8 mouse cellular contexts compared by ENCODE assay signal in the genomic region with DNA sequence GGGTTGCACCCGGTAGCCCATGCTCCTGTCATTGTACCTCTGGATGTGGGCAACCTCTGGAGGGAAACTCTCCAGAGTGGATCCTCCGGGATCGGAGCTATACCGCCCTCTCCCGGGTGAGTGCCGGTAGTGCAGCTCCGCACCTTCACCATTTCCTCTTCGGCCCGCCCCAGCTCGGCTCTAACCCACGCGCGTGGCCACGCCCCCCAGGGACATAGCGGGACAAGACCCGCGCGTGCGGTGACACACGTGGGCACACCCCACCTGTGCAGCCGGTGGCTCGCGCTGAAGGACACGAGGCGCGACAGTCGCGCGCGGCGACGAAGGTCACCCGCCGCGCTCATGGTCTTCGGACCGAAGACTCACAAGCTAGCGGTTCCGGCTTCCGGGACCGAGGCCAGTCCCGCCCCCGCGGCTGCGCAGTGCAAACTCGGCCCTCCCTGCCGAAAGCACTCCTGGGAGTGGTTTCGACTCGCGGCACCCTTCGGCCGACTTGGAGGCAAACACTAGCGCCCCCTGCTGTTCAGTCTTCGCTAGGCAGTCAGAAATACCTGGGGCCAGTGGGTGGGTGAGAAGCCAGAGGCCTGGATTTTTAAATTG. TPM values are rescaled to one million over a fixed set of nuclear protein-coding genes. Genes with fewer than 3 reads are reported as not detected.
DNase-seq lines count a peak whose midpoint lies in the region; ATAC-seq lines count a peak whose summit lies in the region.

A gene (minus strand): TSS at position 432 of the 600 bp plus-strand sequence.

- H3K27me3 ChIP-seq in hindbrain, embryonic 12.5 days, result no peaks in the 10 kb centered on the region

- no peaks in the 10 kb centered on the region for H3K9me3 ChIP-seq in hindbrain, embryonic 12.5 days (replicated peaks)

- H3K9ac ChIP-seq in hindbrain, embryonic 12.5 days, result peak within 1 kb of the TSS; percentile 72

- WGBS in hindbrain, embryonic 12.5 days, result 1% methylated on average over 54 of the region's 54 CpGs

- peak within 1 kb of the TSS; percentile 59 for H3K4me2 ChIP-seq in hindbrain, embryonic 12.5 days (replicated peaks)

- H3K36me3 ChIP-seq in hindbrain, embryonic 12.5 days, result no peaks in the 10 kb centered on the region; the same call in 1 of the 2 replicates

- peak; percentile 98 for DNase-seq in Muller cell, postnatal 12 days (ENCODE audit: inconsistent ontology term)
- peak; percentile 97 for DNase-seq in cerebellum, adult 9-11 months
- peak; percentile 93 to 95 for DNase-seq in frontal cortex, postnatal 10 days (ENCODE audit: low spot score in 2 of 2)
- DNase-seq in layer of hippocampus, postnatal 14 days (ENCODE audit: low spot score in 2 of 2), result peak; percentile 98 to 99
- peak; percentile 99 for DNase-seq in lung, postnatal 14 days
- peak; percentile 94 for DNase-seq in retina, adult 2 months (ENCODE audit: low read depth, low spot score)
- DNase-seq in thymus, postnatal 36 days, result peak; percentile 96 to 97

- peaks cover 11% of the 10 kb centered on the region for H3K4me1 ChIP-seq in hindbrain, embryonic 12.5 days

- ATAC-seq in hindbrain, embryonic 12.5 days (ENCODE audit: low FRiP score), result peak; percentile 99

- H3K27ac ChIP-seq in hindbrain, embryonic 12.5 days, result peak within 1 kb of the TSS; percentile 78; the same call in 1 of the 2 replicates

- H3K4me3 ChIP-seq in hindbrain, embryonic 12.5 days, result peak within 1 kb of the TSS; percentile 78

RNA-seq across cellular contexts. Expression of the gene that starts here (rescaled TPM):
- polyA plus RNA-seq in hindbrain, embryonic 12.5 days (2016; fragmentation: Nextera tagmentation; extraction: Ambion mirVana), result 95.1 and 96.2 TPM in 2 replicates
- 10 to 100 TPM; 35.5 to 46.5 TPM for total RNA-seq in layer of hippocampus, postnatal 14 days (2021)

Comparison
In these comparisons a context has a peak if more than half of its experiments do, and no peak if none do; other contexts are left out.
1. Peak in every context shown above with its lines: DNase-seq, ATAC-seq, H3K4me3 ChIP-seq and H3K27ac ChIP-seq.